Mouse (Mus musculus) adrenal gland, adult 8-10 months (tissue): ENCODE measurements around the gene Rab3a. TPM values are rescaled to one million over a fixed set of nuclear protein-coding genes. Genes with fewer than 3 reads are reported as not detected.

Experiments used
- DNase-seq: peaks from one replicate; pipeline ENCODE4 v3.0.0; 2022
- total RNA-seq, 4 experiments: library from RNA; stranded (reverse); gene quantifications; 2 replicates each; pipeline ENCODE4 v1.2.4; 2022

The Rab3a gene
- total RNA-seq = 10 to 100 TPM; 59.6 to 90.1 (median 74.4) TPM

DNA sequence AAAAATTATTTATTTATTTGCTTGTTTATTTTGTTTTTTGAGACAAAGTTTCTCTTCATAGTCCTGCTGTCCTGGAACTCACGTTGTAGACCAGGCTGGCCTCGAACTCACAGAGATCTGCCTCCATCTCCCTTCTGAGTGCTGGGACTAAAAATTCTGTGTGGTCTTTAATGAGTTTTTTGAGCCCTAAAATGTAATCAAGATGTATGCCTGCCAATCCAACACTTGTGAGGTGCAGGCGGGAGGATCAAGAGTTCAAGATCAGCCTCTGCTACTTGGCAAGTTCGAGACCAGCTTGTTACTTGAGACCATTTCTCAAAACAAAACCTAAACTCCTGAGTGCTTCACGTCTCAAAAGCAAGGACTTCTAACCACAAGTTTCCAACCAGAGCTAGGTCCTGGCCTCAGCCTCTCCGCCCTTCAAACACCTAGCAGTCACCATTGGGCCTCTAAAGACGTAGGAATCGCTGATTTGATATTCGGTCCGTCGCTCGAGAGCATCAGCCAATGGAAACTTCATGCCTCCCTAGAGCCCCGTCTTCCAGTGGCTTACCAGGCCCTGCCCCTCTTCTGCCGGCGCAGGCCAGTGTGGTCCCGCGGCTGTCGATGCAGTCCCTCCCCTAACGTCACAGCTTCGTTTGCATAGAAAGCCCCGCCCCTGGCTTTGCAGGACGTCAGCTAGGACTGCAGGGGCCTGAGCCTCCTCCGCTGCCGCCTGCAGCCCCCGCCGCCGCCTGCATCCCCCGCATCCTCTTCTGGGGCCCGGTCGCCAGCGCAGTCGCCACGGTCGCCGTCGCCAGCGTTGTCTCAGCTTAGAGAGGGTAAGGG lies at the start of gene Rab3a:
TSS of gene Rab3a (plus strand) at position 637 of the 828 bp plus-strand sequence.
- DNase-seq = peak; percentile 99

GRCm38 (mm10) chr8:70708281-70708680 lies 46.2 kb upstream of the Rab3a start:
- peak; percentile 66 for DNase-seq

DNA sequence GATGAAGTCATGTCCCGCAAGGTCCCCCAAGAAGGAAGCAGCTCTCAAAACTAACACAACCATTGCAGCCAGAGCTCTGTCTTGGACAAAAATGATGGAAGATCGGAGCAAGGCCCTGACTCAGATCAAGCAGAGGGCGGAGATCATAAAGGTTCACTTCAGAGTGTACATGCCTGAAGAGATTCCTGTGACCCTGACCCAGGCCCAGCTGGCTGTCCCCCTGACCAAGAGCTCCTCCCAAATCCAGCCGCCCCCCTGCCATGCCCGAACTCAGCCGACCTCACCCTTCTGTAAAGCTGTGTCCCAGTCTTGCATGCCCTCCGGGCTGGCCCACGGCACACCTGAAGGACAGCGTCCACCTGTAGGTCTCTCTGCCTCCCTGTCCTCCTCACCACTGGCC lies 44.7 kb upstream of the Rab3a start:
- DNase-seq = peak; percentile 17

DNA sequence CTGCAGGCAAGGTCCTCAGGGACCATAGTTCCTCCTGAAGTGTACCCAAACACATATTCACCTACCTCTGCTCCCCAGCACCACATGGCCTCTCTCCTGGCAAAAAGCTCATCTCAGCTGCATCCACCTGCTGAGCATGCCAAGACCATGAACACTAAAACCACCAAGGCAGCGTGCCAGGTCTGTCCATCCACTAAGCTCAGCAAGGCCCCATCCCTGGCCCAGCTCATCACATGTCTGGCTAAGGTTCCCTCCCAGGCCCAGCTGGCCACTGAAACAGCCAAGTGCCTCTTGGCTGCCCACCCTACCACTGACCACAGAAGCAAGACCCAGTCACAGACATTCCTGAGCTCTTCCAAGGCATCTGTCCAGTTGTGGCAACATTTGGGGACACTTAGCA lies 44.2 kb upstream of the Rab3a start:
- peak; percentile 64 for DNase-seq

DNA sequence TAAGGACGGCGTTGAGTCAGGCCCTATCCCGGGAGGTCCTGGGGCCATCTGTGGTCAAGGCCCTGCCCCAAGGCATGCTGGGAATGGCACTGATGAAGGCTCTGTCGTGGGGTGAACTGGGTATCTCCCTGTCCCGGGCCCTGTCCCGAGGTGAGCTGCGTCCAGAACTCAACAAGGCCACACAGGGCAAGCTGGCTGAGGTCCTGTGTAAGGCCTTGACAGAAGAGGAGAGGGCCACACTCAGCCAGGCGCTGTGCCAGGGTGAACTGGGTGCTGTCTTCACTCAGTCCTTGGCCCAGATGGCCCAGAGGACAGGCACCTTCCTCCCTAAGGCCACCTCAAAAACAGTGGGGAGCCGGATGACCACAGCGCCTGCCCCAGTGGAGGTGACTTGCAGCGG lies 43.4 kb upstream of the Rab3a start:
- DNase-seq = peak; percentile 88

DNA sequence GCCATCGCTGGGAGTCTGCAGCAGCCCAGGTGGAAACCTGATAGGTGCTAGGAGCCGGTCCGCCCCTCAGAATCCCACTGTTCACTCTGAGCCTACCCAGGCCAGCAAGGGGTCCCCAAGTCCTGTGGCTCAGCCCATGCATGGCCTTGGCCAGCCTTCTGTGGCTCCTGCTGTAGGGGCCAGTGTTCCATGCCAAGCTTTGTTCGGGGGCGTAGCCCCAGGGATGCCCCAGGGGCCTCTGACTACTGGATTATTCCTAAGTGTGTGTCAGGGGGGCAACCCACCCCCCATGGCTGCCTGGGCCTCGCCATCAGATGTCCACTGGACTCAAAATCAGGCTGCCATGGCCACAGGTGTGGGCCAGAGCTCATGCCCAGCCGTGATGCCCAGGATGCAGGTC lies 40.5 kb upstream of the Rab3a start:
- DNase-seq = no peak

GRCm38 (mm10) chr8:70715086-70715485 lies 39.4 kb upstream of the Rab3a start:
- DNase-seq = peak; percentile 45

DNA sequence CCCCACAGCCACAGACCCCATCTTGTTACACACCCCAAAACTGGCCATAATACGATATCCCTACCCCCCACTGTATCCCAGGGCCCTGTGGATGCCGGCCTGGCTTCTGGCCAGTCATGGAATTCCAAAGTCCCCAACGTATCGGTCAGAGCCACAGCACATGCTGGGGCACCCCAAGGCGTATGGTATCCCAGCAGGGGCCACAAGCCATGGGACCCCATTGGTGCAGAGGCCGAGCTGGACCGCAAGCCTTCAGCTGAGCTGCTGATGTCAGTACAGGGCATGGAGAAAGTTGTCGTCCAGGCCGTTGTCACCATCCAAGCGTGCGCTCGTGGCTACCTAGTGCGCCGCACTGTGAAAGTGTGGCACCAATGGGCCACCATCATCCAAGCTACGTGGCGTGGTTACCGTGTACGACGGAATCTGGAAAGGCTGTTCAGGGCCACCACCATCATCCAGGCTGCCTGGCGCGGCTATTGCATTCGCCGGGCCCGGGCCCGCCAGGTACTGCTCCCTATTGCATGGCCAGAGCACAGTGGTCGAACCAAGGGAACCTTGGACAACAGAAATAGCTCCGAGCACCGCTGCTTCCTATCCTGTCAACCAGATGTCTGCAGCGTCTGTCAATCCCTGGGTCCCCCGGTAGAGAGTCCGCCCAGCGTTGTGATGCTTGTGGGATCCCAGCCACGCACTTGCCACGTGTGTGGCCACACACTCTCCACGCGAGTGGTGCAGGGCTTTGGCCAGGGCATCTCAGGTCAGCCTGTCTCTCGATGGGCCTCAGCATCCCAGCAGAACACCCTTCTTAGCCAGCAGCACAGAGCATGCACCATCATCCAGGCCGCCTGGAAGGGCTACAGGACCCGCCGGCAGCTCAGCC lies 37.7 kb upstream of the Rab3a start:
- no peak for DNase-seq

DNA sequence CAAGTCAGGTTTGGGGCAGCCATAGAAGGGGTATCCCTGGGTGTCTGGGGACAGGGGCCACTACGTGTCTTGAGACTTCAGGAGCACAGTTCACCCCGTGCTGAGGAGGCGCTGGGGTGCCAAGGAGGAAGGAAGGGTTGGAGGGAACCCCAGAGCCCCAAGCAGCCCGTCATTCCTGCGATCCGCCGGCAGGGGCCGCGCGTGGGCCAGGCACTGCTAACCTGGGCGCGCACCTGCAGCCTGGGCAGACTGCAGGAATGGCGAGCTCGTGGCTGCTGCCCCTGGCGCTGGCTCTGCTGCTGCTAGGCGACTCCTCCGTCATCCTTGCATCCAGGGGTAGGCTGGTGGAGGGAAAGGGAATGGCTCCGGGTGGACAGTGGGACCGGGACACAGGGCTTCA lies 36.2 kb upstream of the Rab3a start, which contains the start of gene Gm3336:
TSS of gene Gm3336 (plus strand) at position 247 of the 400 bp plus-strand sequence.
- DNase-seq = no peak

DNA sequence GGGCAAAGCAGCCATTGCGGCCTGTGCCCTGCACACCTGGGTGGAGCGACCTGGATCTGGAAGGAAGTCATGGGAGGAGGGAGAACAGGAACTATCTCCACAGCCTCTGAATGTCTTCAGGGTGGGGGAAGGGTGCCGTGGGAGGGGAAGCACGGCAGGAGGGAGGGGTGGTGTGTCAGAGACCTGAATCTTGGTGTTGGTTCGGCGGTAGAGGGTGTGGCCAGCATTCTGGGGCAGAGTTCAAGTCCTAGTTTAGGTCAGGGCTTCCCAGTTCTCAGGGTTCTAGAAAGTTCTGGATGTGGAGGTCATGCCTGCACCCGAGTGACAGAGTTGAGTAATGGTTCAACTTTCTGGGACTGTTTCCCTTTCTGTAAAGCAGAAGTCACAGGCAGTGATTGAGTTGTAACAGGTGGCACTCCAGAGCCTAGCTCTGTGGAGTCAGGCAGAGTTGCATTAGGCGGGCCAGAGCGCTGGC lies 34.6 kb upstream of the Rab3a start:
- no peak for DNase-seq

DNA sequence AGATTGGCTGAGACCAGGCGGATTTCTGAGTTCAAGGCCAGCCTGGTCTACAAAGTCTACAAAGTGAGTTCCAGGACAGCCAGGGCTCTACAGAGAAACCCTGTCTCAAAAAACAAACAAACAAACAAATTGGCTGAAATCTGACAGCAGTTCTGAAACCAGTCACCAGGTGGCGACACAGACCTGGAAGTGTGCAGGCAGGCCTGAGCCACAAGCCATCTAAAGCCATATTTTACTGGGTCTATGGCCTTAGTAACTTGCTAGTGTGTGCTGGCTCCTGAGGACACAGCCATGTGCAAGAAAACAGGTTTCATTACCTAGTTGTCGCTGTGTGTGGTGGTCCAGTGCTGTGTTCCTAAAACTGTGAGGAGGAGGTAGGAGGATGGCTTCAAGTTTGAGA lies 33.7 kb upstream of the Rab3a start:
- no peak for DNase-seq

- DNase-seq = no peak
Observed at GRCm38 (mm10) chr8:70721601-70722000, 32.9 kb upstream of the Rab3a start.

DNA sequence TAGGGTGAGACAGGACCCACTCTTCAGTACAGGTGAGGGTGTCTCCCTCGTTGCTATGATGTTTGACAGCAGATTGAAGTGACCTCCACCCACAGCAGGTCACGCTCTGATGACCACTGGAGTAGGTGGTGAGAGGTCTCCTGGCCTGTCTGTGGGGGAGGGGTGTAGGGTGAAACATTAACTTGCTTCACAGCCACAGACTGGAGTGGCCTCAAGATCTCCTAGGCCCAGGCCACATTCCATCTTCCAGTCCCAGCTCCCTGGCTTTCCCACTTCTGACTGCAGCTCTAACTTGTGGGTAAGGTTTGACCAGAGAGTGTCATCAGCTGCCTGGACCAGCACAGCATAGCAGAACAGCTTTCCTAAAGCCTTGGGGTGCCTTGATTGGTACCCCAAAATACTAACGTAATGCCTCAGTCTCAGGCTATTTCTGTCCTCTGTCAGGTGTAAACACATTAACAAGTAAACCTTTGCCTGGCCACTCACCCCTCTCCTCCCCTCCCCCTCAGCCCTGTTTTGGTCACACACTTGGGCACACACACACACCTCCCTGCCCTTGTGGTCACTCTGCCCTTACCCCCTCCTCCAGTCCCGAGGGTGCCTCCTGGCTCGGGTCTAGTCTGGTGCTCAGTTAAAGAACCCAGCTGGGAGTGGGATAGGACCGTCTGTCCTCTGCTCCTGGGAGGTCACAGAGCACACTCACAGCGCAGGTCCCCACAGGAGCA lies 30.8 kb upstream of the Rab3a start, which contains the start of gene Pde4c:
TSS of gene Pde4c (plus strand) at position 235 of the 725 bp plus-strand sequence.
- no peak for DNase-seq

- no peak for DNase-seq
Observed at GRCm38 (mm10) chr8:70724216-70724615, 30.3 kb upstream of the Rab3a start.

- no peak for DNase-seq
Observed at GRCm38 (mm10) chr8:70725792-70726447, 28.6 kb upstream of the Rab3a start.

- no peak for DNase-seq
Observed at GRCm38 (mm10) chr8:70726721-70727120, 27.8 kb upstream of the Rab3a start.

DNA sequence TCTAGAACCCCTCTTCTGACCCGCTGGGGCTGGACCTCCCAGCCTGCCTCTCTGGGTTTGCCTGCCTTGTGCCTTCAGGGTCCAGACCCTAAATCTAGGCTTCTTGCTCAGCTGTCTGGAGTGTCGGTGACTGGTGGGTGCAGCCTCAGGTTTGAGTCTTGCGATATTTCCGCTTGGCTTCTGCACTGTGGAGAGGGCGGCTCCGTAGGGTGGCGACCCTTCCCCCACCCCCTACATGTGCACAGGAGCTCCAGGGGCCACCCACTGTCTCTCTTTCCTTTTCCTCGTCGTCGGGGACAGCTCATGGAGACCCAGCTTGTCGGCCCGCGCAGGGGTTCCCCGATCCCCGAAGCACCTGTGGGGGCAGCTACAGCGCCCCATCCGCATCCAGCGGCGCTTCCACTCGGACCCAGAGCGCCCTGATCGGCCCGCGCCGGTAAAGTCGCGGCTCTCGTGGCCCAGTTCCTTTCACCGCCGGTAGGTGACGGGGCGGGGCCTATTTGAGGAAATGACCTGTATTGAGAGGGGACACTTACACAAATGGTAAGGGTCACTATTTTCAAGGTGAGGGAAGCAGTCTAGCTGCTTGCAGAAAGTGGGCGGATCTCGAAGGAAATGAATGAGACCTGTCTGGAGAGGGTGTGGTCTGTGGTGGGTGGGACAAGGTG lies 24.5 kb upstream of the Rab3a start:
- no peak for DNase-seq

DNA sequence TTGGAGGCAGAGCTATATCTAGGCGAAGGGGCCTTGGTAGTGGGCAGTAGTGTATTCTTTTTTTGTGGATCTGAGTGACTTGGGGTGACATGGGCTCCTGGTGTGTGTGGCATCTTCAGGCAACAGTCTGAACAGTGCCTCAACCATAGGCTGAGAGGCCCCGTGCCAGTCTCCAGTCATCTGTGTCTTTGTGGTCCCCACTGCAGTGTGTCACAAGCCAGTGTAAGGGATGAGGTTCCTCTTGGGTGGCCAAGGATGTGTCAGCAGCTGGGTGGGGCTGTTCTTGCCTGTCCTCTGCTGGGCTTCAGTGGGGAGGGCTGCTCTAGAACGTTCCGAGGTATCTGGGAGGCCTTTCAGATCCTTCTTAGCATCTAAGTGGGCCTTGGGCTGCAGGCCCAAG lies 23.5 kb upstream of the Rab3a start:
- no peak for DNase-seq

DNA sequence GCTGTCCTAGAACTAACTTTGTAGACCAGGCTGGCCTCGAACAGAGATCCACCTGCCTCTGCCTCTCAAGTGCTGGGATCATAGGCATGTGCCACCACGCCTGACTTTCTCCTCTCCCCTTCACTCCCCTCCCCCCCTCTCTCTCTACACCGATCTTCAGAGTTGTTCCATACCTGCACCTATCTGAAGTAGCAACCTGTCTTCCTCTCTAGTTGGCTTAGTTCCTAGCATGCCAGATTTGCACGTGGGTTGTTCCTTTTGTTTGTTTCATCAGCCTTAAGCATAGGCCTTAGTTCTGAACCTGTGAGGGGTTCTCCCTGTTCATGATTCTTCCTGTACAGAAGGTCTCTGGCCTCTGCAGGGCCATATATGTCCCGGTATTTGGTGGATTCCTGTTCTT lies 16.8 kb upstream of the Rab3a start:
- no peak for DNase-seq

DNA sequence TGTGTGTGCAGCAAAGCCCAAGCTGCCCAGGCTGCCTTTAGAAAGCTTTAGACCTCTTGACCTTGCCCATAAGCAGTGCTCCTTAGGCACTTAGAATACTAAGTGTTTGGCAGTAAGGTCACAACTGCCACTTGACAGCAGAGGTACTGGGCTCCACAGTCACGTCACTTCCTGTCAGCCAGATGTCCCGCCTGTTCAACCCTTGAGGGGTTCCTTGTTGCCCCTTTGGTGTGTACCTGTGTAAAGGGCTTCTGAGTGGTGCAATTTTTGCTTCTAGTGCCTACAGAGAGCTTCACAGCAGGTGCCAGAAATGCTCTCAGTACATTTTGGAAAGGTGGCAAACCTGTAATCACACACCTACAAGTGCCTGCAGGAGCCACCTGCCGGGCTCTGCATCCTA lies 16.3 kb upstream of the Rab3a start:
- DNase-seq = no peak

DNA sequence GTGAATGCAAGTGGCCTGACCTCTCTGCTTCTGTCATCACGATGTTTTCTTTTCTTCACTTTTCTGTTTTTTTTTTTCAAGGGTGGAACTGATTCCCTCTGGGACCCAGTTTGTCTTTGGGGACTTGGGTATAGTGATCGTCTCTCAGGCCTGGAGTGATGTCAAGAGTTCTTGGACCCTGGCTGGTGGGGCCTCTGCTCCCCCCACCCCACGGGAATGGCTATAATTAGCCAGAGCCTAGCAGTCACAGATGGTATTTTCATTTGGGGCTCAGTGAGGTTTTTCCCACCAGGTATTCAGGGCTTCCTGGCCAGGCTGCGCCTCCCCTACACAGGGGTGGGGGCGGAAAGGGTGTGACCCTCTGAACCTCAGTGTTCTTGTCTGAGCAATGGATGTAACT lies 12.8 kb upstream of the Rab3a start:
- DNase-seq = no peak
